Mouse (Mus musculus) left cerebral cortex, postnatal 10 days (tissue): Measurements from ENCODE around the gene Trrap. TPM values are rescaled to one million over a fixed set of nuclear protein-coding genes. Genes with fewer than 3 reads are reported as not detected.

ENCODE experiments used
- DNase-seq, 2 experiments: peaks; one replicate each; pipeline ENCODE4 v3.0.0; 2021 to 2022; ENCODE audit warnings: low spot score in 2 of 2, mixed read lengths in 1 of 2; ENCODE audit errors: extremely low spot score in 1 of 2
- intact Hi-C: fragments of 180-260 bp; cut with DNase I; formaldehyde crosslinking; loops from one replicate; pipeline ENCODE4 v1.15.1; 2025
- total RNA-seq, 2 experiments: library from RNA; stranded (reverse); gene quantifications; 2 replicates each; pipeline ENCODE4 v1.2.3; 2021

The Trrap gene
- total RNA-seq, 2 experiments from 2014 or later: 142 to 154 TPM

GRCm38 (mm10) chr5:144767911-144768841, 644 bp downstream of the Trrap start:
- intact Hi-C loops: no loop called here

GRCm38 (mm10) chr5:144769067-144769482, 1.5 kb downstream of the Trrap start:
- intact Hi-C loops: no loop called here
- no peak for DNase-seq

More at GRCm38 (mm10) chr5:144767911-144768841, 644 bp downstream of the Trrap start:
- peak; percentile 84 to 95 for DNase-seq

GRCm38 (mm10) chr5:144773231-144773630, 5.7 kb downstream of the Trrap start:
- intact Hi-C loops: no loop called here

GRCm38 (mm10) chr5:144780654-144781053, 13.1 kb downstream of the Trrap start:
- intact Hi-C loops: no loop called here
- no peak for DNase-seq

More at GRCm38 (mm10) chr5:144773231-144773630, 5.7 kb downstream of the Trrap start:
- DNase-seq: no peak

GRCm38 (mm10) chr5:144786464-144786863, 18.9 kb downstream of the Trrap start:
- no peak for DNase-seq
- intact Hi-C loops: no loop called here

- no peak for DNase-seq
- intact Hi-C loops: no loop called here
Observed at GRCm38 (mm10) chr5:144793374-144793773, 25.8 kb downstream of the Trrap start.

GRCm38 (mm10) chr5:144794687-144795086, 27.2 kb downstream of the Trrap start:
- intact Hi-C loops: no loop called here
- no peak for DNase-seq

GRCm38 (mm10) chr5:144797116-144797515, 29.6 kb downstream of the Trrap start:
- DNase-seq: no peak
- intact Hi-C loops: no loop called here

GRCm38 (mm10) chr5:144803066-144803465, 35.5 kb downstream of the Trrap start:
- DNase-seq: no peak
- intact Hi-C loops: loop anchor here (5.0 kb wide), 1 partner anchor 44 kb away; no protein-coding TSS in a partner anchor

- no peak for DNase-seq
- intact Hi-C loops: loop anchor here (5.0 kb wide), 1 partner anchor 43 kb away; no protein-coding TSS in a partner anchor
Observed at GRCm38 (mm10) chr5:144804181-144804580, 36.6 kb downstream of the Trrap start.

GRCm38 (mm10) chr5:144806931-144807330, 39.4 kb downstream of the Trrap start:
- intact Hi-C loops: no loop called here
- DNase-seq: no peak

- intact Hi-C loops: no loop called here
- no peak for DNase-seq
Observed at GRCm38 (mm10) chr5:144828365-144829102, 61.0 kb downstream of the Trrap start.

- intact Hi-C loops: no loop called here
- DNase-seq: no peak
Observed at GRCm38 (mm10) chr5:144829631-144830030, 62.1 kb downstream of the Trrap start.

- DNase-seq: no peak
- intact Hi-C loops: no loop called here
Observed at GRCm38 (mm10) chr5:144831840-144832469, 64.4 kb downstream of the Trrap start.

GRCm38 (mm10) chr5:144836100-144836499, 68.6 kb downstream of the Trrap start:
- peak in 1 of 2 experiments; percentile 29 for DNase-seq
- intact Hi-C loops: no loop called here

- intact Hi-C loops: loop anchor here (5.0 kb wide), 1 partner anchor 43 kb away; no protein-coding TSS in a partner anchor
- no peak for DNase-seq
Observed at GRCm38 (mm10) chr5:144845352-144845751, 77.8 kb downstream of the Trrap start.

GRCm38 (mm10) chr5:144848735-144849134, 81.2 kb downstream of the Trrap start:
- intact Hi-C loops: loop anchor here (5.0 kb wide), 1 partner anchor 46 kb away; no protein-coding TSS in a partner anchor
- DNase-seq: no peak

GRCm38 (mm10) chr5:144849932-144850331, 82.4 kb downstream of the Trrap start:
- DNase-seq: no peak

GRCm38 (mm10) chr5:144851820-144852219, 84.3 kb downstream of the Trrap start:
- no peak for DNase-seq
- intact Hi-C loops: no loop called here

More at GRCm38 (mm10) chr5:144849932-144850331, 82.4 kb downstream of the Trrap start:
- intact Hi-C loops: loop anchor here (5.0 kb wide), 1 partner anchor 48 kb away; no protein-coding TSS in a partner anchor
